Mouse (Mus musculus) T-cell, adult 2 months (primary cell): Measurements from ENCODE around the gene Hist1h2bj.

Experiments
- DNase-seq: peaks from one replicate; pipeline ENCODE4 v3.0.0; 2022; ENCODE audit warnings: low spot score

Hist1h2bj gene

GRCm38 (mm10) chr13:22042568-22043502 lies at the start of gene Hist1h2bj, which contains the start of gene Hist1h2ag:
Hist1h2bj (plus strand) TSS chr13:22043214.
Hist1h2ag (minus strand) TSS chr13:22042944.
- peak; percentile 87 for DNase-seq

- peak; percentile 37 for DNase-seq
Measured at GRCm38 (mm10) chr13:21993957-21994738, 48.9 kb upstream of the Hist1h2bj start.

GRCm38 (mm10) chr13:21994896-21995295 lies 48.1 kb upstream of the Hist1h2bj start:
- DNase-seq = no peak

- DNase-seq = peak; percentile 38
Measured at GRCm38 (mm10) chr13:21995331-21995914, 47.6 kb upstream of the Hist1h2bj start.

GRCm38 (mm10) chr13:21996101-21996839 lies 46.7 kb upstream of the Hist1h2bj start:
- DNase-seq = no peak

GRCm38 (mm10) chr13:21996840-21997185 lies 46.2 kb upstream of the Hist1h2bj start:
- DNase-seq = no peak

GRCm38 (mm10) chr13:21997201-21997820 lies 45.7 kb upstream of the Hist1h2bj start:
- DNase-seq = no peak

GRCm38 (mm10) chr13:21997821-21998220 lies 45.2 kb upstream of the Hist1h2bj start:
- no peak for DNase-seq

- no peak for DNase-seq
Measured at GRCm38 (mm10) chr13:21998412-21998811, 44.6 kb upstream of the Hist1h2bj start.

- DNase-seq = no peak
Measured at GRCm38 (mm10) chr13:21999147-21999546, 43.9 kb upstream of the Hist1h2bj start.

- DNase-seq = no peak
Measured at GRCm38 (mm10) chr13:22001346-22001745, 41.7 kb upstream of the Hist1h2bj start.

- peak; percentile 67 for DNase-seq
Measured at GRCm38 (mm10) chr13:22001823-22002222, 41.2 kb upstream of the Hist1h2bj start.

GRCm38 (mm10) chr13:22005605-22006333 lies 37.2 kb upstream of the Hist1h2bj start:
- DNase-seq = peak; percentile 64

- DNase-seq = peak; percentile 56
Measured at GRCm38 (mm10) chr13:22006334-22007120, 36.5 kb upstream of the Hist1h2bj start.

- DNase-seq = no peak
Measured at GRCm38 (mm10) chr13:22007121-22007510, 35.9 kb upstream of the Hist1h2bj start.

GRCm38 (mm10) chr13:22007872-22008271 lies 35.1 kb upstream of the Hist1h2bj start:
- DNase-seq = no peak

GRCm38 (mm10) chr13:22008707-22009106 lies 34.3 kb upstream of the Hist1h2bj start:
- DNase-seq = no peak

GRCm38 (mm10) chr13:22009642-22010041 lies 33.4 kb upstream of the Hist1h2bj start, which contains the start of gene Prss16:
Prss16 (minus strand) TSS chr13:22009742.
- DNase-seq = no peak

- DNase-seq = no peak
Measured at GRCm38 (mm10) chr13:22013716-22014115, 29.3 kb upstream of the Hist1h2bj start.

- DNase-seq = no peak
Measured at GRCm38 (mm10) chr13:22014411-22014845, 28.6 kb upstream of the Hist1h2bj start.
